In genomic region chr5:92042377-92043348, GRCm38 (mm10) we compare ENCODE assay signal across 8 mouse cellular contexts. TPM values are rescaled to one million over a fixed set of nuclear protein-coding genes. Genes with fewer than 3 reads are reported as not detected.
DNase-seq lines count a peak whose midpoint lies in the region; ATAC-seq and TF ChIP-seq lines count a peak whose summit lies in the region.

No protein-coding gene starts in this region.

- H3K27ac ChIP-seq in hindbrain, embryonic 13.5 days, result peak overlapping the region; percentile 52

- in situ Hi-C loops in Patski (cut with MboI; ENCODE audit: low pct_unique_long_range_greater_than_20kb), result no loop called here

- POLR2A ChIA-PET in Patski (lab: Charles Lee), result interaction anchor here (0.8 kb wide), 1 partner anchor 12 kb away, joined by 3 read pairs; no protein-coding TSS in a partner anchor

- TF ChIP-seq CTCF in Patski (IDR thresholded peaks at IDR 0.05), result no peak

- no peaks in the 10 kb centered on the region for H3K27me3 ChIP-seq in Patski
- peaks cover 11% of the 10 kb centered on the region for H3K27me3 ChIP-seq in hindbrain, embryonic 13.5 days

- peak overlapping the region; percentile 75 for H3K9ac ChIP-seq in hindbrain, embryonic 13.5 days

- H3K4me1 ChIP-seq in hindbrain, embryonic 13.5 days (replicated peaks), result no peaks in the 10 kb centered on the region; the same call in 1 of the 2 replicates

- no peaks in the 10 kb centered on the region for H3K9me3 ChIP-seq in hindbrain, embryonic 13.5 days

- no peaks in the 10 kb centered on the region for H3K36me3 ChIP-seq in hindbrain, embryonic 13.5 days

- peak overlapping the region; percentile 74 for H3K4me3 ChIP-seq in hindbrain, embryonic 13.5 days

- peak overlapping the region; percentile 89 for H3K4me2 ChIP-seq in hindbrain, embryonic 13.5 days

- CTCF ChIA-PET in Patski (lab: Charles Lee), result interaction anchor here (0.8 to 1.6 kb wide), 4 partner anchors 9 to 15 kb away, joined by 3 to 5 read pairs (median 4); no protein-coding TSS in a partner anchor

- peak; percentile 56 for DNase-seq in Patski (ENCODE audit: low read depth, low spot score)
- DNase-seq in cerebellum, postnatal 14 days, result peak; percentile 99 to 100
- DNase-seq in frontal cortex, postnatal 14 days (ENCODE audit: low spot score in 2 of 2), result peak; percentile 89 to 93
- DNase-seq in layer of hippocampus, postnatal 25 days (ENCODE audit: extremely low spot score in 1 of 2, low spot score in 1 of 2), result peak; percentile 93 to 96
- DNase-seq in lung, postnatal 25 days (ENCODE audit: low spot score), result peak; percentile 95
- peak; percentile 87 for DNase-seq in retina, embryonic 14.5 days (ENCODE audit: low spot score)
- peak; percentile 95 for DNase-seq in thymus, postnatal 4 days

- WGBS in hindbrain, embryonic 13.5 days, result under 1% methylated on average over 68 of the region's 68 CpGs

- peak; percentile 96 for ATAC-seq in Patski
- ATAC-seq in hindbrain, embryonic 13.5 days (ENCODE audit: low FRiP score), result peak; percentile 99

RNA-seq across cellular contexts. Expression of gene Cdkl2, which starts 1.0 kb away (rescaled TPM):
- 13.7 TPM for polyA plus RNA-seq in Patski (2021)
- 5.0 and 5.1 TPM in 2 replicates for polyA plus RNA-seq in hindbrain, embryonic 13.5 days (2015; fragmentation: Nextera tagmentation; extraction: Ambion mirVana)
- total RNA-seq in layer of hippocampus, postnatal 25 days (2021), result 10 to 100 TPM; 39.8 to 41.9 TPM

RNA-seq across cellular contexts. Expression of gene G3bp2, which starts 40.9 kb away (rescaled TPM):
- polyA plus RNA-seq in Patski (2021), result 125 TPM
- polyA plus RNA-seq in hindbrain, embryonic 13.5 days (2015; fragmentation: Nextera tagmentation; extraction: Ambion mirVana), result 425 and 430 TPM in 2 replicates
- total RNA-seq in layer of hippocampus, postnatal 25 days (2021), result 100 to 1,000 TPM; 214 to 234 TPM

RNA-seq across cellular contexts. Expression of gene Odaph, which starts 55.4 kb away (rescaled TPM):
- 1.5 TPM for polyA plus RNA-seq in Patski (2021)
- 0.36 TPM in 1 of 2 replicates, not detected in the other for polyA plus RNA-seq in hindbrain, embryonic 13.5 days (2015; fragmentation: Nextera tagmentation; extraction: Ambion mirVana)
- total RNA-seq in layer of hippocampus, postnatal 25 days (2021), result not detected

Comparison
In these comparisons a context has a peak if more than half of its experiments do, and no peak if none do; other contexts are left out.
1. Peak in every context shown above with its lines: DNase-seq, ATAC-seq, H3K4me3 ChIP-seq and H3K27ac ChIP-seq.